Mouse (Mus musculus): ENCODE measurements around the gene Gm7534. TPM values are rescaled to one million over a fixed set of nuclear protein-coding genes. Genes with fewer than 3 reads are reported as not detected.

The Gm7534 gene
- polyA plus RNA-seq, 1 experiment from 2014 or later, result not detected

GRCm38 (mm10) chr4:134238686-134239085 lies 35.9 kb upstream of the Gm7534 start:
- no peak overlapping the region for H3K9ac ChIP-seq

GRCm38 (mm10) chr4:134238279-134238651 lies 35.5 kb upstream of the Gm7534 start, which contains the start of gene Cnksr1:
Gene Cnksr1, minus strand, starts transcription at chr4:134238399.
- peaks cover 21% of the 10 kb centered on the region for H3K27me3 ChIP-seq
- H3K4me1 ChIP-seq, result peaks cover 4% of the 10 kb centered on the region; the same call in 1 of the 2 replicates
- peak within 1 kb of the TSS; percentile 28 for H3K4me3 ChIP-seq
- H3K27ac ChIP-seq, result no peak within 1 kb of the TSS
- 1% methylated on average over 18 of the region's 18 CpGs for WGBS
- ATAC-seq (ENCODE audit: insufficient number of reproducible peaks, insufficient read depth, low FRiP score, low TSS enrichment), result peak; percentile 62; the same call in 1 of the 2 replicates
- no peaks in the 10 kb centered on the region for H3K36me3 ChIP-seq
- H3K4me2 ChIP-seq (replicated peaks), result peak within 1 kb of the TSS; percentile 42
- H3K9ac ChIP-seq, result no peak within 1 kb of the TSS
- no peaks in the 10 kb centered on the region for H3K9me3 ChIP-seq

More at GRCm38 (mm10) chr4:134238686-134239085, 35.9 kb upstream of the Gm7534 start:
- Histone ChIP-seq H3K9me3 (no peaks in the 10 kb centered on the region), H3K4me3 (0 out of 2 replicates have a peak overlapping the region, but pooled peaks have one; percentile 28), H3K27me3 (peaks cover 21% of the 10 kb centered on the region), H3K4me2 (replicated peaks) (peak overlapping the region; percentile 42), H3K4me1 (peaks cover 4% of the 10 kb centered on the region; the same call in 1 of the 2 replicates), H3K36me3 (no peaks in the 10 kb centered on the region), H3K27ac (no peak overlapping the region)
- no peak for ATAC-seq (ENCODE audit: insufficient number of reproducible peaks, insufficient read depth, low FRiP score, low TSS enrichment)
- WGBS, result 14% methylated on average over 10 of the region's 10 CpGs

- peak overlapping the region; percentile 42 for H3K4me2 ChIP-seq (replicated peaks)
- no peak for ATAC-seq (ENCODE audit: insufficient number of reproducible peaks, insufficient read depth, low FRiP score, low TSS enrichment)
Observed at GRCm38 (mm10) chr4:134237582-134238278, 34.9 kb upstream of the Gm7534 start.

GRCm38 (mm10) chr4:134234876-134235275 lies 32.1 kb upstream of the Gm7534 start:
- Histone ChIP-seq H3K4me1 (peaks cover 4% of the 10 kb centered on the region; the same call in 1 of the 2 replicates), H3K27me3 (peaks cover 21% of the 10 kb centered on the region), H3K36me3 (no peaks in the 10 kb centered on the region), H3K4me3 (no peak overlapping the region), H3K9ac (no peak overlapping the region), H3K4me2 (replicated peaks) (no peak overlapping the region), H3K27ac (no peak overlapping the region), H3K9me3 (no peaks in the 10 kb centered on the region)
- no peak for ATAC-seq (ENCODE audit: insufficient number of reproducible peaks, insufficient read depth, low FRiP score, low TSS enrichment)
- WGBS, result 78% methylated on average over 5 of the region's 5 CpGs

More at GRCm38 (mm10) chr4:134237582-134238278, 34.9 kb upstream of the Gm7534 start:
- peaks cover 21% of the 10 kb centered on the region for H3K27me3 ChIP-seq
- no peaks in the 10 kb centered on the region for H3K9me3 ChIP-seq
- H3K36me3 ChIP-seq, result no peaks in the 10 kb centered on the region
- 18% methylated on average over 19 of the region's 19 CpGs for WGBS
- H3K4me1 ChIP-seq, result peaks cover 4% of the 10 kb centered on the region; the same call in 1 of the 2 replicates
- H3K4me3 ChIP-seq, result peak overlapping the region; percentile 28
- no peak overlapping the region for H3K9ac ChIP-seq
- H3K27ac ChIP-seq, result no peak overlapping the region

GRCm38 (mm10) chr4:134230431-134230830 lies 27.6 kb upstream of the Gm7534 start:
- ATAC-seq (ENCODE audit: insufficient number of reproducible peaks, insufficient read depth, low FRiP score, low TSS enrichment), result no peak
- Histone ChIP-seq H3K4me2 (replicated peaks) (no peak overlapping the region), H3K4me3 (no peak overlapping the region), H3K36me3 (no peaks in the 10 kb centered on the region), H3K27ac (no peak overlapping the region), H3K9me3 (no peaks in the 10 kb centered on the region), H3K4me1 (no peaks in the 10 kb centered on the region), H3K9ac (no peak overlapping the region), H3K27me3 (no peaks in the 10 kb centered on the region)
- WGBS, result 41% methylated on average over 8 of the region's 8 CpGs

- ATAC-seq (ENCODE audit: insufficient number of reproducible peaks, insufficient read depth, low FRiP score, low TSS enrichment), result no peak
- Histone ChIP-seq H3K4me1 (no peaks in the 10 kb centered on the region), H3K27ac (no peak within 1 kb of the TSS), H3K9me3 (no peaks in the 10 kb centered on the region), H3K9ac (no peak within 1 kb of the TSS), H3K36me3 (no peaks in the 10 kb centered on the region), H3K4me2 (replicated peaks) (no peak within 1 kb of the TSS), H3K4me3 (no peak within 1 kb of the TSS), H3K27me3 (no peaks in the 10 kb centered on the region)
- WGBS, result 75% methylated on average over 8 of the region's 8 CpGs
Observed at GRCm38 (mm10) chr4:134227194-134227593, 24.4 kb upstream of the Gm7534 start, which contains the start of gene Catsper4. Gene Catsper4, minus strand, starts transcription at chr4:134227383.

GRCm38 (mm10) chr4:134222793-134223600 lies 20.2 kb upstream of the Gm7534 start:
- H3K27me3 ChIP-seq, result no peaks in the 10 kb centered on the region
- ATAC-seq (ENCODE audit: insufficient number of reproducible peaks, insufficient read depth, low FRiP score, low TSS enrichment), result no peak
- no peak overlapping the region; the same call in 1 of the 2 replicates for H3K9ac ChIP-seq
- no peak overlapping the region for H3K4me2 ChIP-seq (replicated peaks)
- 63% methylated on average over 11 of the region's 11 CpGs for WGBS
- H3K4me3 ChIP-seq, result no peak overlapping the region
- H3K9me3 ChIP-seq, result no peaks in the 10 kb centered on the region
- H3K27ac ChIP-seq, result no peak overlapping the region
- H3K36me3 ChIP-seq, result no peaks in the 10 kb centered on the region
- H3K4me1 ChIP-seq, result no peaks in the 10 kb centered on the region

- Histone ChIP-seq H3K36me3 (no peaks in the 10 kb centered on the region), H3K9me3 (no peaks in the 10 kb centered on the region), H3K4me2 (replicated peaks) (no peak overlapping the region), H3K4me1 (peaks cover 6% of the 10 kb centered on the region; the same call in 1 of the 2 replicates), H3K27ac (no peak overlapping the region), H3K4me3 (no peak overlapping the region), H3K27me3 (0 out of 2 replicates have a peak, but pooled peaks cover 7% of the 10 kb centered on the region), H3K9ac (no peak overlapping the region)
- ATAC-seq (ENCODE audit: insufficient number of reproducible peaks, insufficient read depth, low FRiP score, low TSS enrichment), result no peak
- WGBS, result 40% methylated on average over 6 of the region's 6 CpGs
Observed at GRCm38 (mm10) chr4:134206488-134207053, 3.8 kb upstream of the Gm7534 start.

- Histone ChIP-seq H3K36me3 (no peaks in the 10 kb centered on the region), H3K4me3 (no peak overlapping the region), H3K4me2 (replicated peaks) (no peak overlapping the region), H3K27ac (no peak overlapping the region), H3K4me1 (peaks cover 6% of the 10 kb centered on the region; the same call in 1 of the 2 replicates), H3K27me3 (0 out of 2 replicates have a peak, but pooled peaks cover under 1% of the 10 kb centered on the region), H3K9ac (no peak overlapping the region), H3K9me3 (no peaks in the 10 kb centered on the region)
- 78% methylated on average over 17 of the region's 17 CpGs for WGBS
- no peak for ATAC-seq (ENCODE audit: insufficient number of reproducible peaks, insufficient read depth, low FRiP score, low TSS enrichment)
Observed at GRCm38 (mm10) chr4:134203340-134203896, 614 bp upstream of the Gm7534 start.

GRCm38 (mm10) chr4:134199371-134199770 lies 3.4 kb downstream of the Gm7534 start:
- no peaks in the 10 kb centered on the region for H3K4me1 ChIP-seq
- ATAC-seq (ENCODE audit: insufficient number of reproducible peaks, insufficient read depth, low FRiP score, low TSS enrichment), result no peak
- WGBS, result 66% methylated on average over 2 of the region's 2 CpGs

GRCm38 (mm10) chr4:134186268-134186667 lies 16.5 kb downstream of the Gm7534 start:
- H3K4me1 ChIP-seq, result peaks cover 7% of the 10 kb centered on the region
- peak overlapping the region; percentile 80 for H3K27ac ChIP-seq
- no peaks in the 10 kb centered on the region for H3K36me3 ChIP-seq
- no peak for ATAC-seq (ENCODE audit: insufficient number of reproducible peaks, insufficient read depth, low FRiP score, low TSS enrichment)
- peak overlapping the region; percentile 95 for H3K4me2 ChIP-seq (replicated peaks)
- H3K27me3 ChIP-seq, result no peaks in the 10 kb centered on the region
- H3K9ac ChIP-seq, result peak overlapping the region; percentile 89
- under 1% methylated on average over 22 of the region's 22 CpGs for WGBS
- peak overlapping the region; percentile 83 for H3K4me3 ChIP-seq
- H3K9me3 ChIP-seq, result no peaks in the 10 kb centered on the region

More at GRCm38 (mm10) chr4:134199371-134199770, 3.4 kb downstream of the Gm7534 start:
- H3K4me2 ChIP-seq (replicated peaks), result no peak overlapping the region
- H3K4me3 ChIP-seq, result no peak overlapping the region
- no peak overlapping the region for H3K9ac ChIP-seq
- no peak overlapping the region for H3K27ac ChIP-seq
- no peaks in the 10 kb centered on the region for H3K27me3 ChIP-seq
- H3K36me3 ChIP-seq, result no peaks in the 10 kb centered on the region
- no peaks in the 10 kb centered on the region for H3K9me3 ChIP-seq

Measured in embryonic facial prominence, embryonic 12.5 days (tissue).